Mouse (Mus musculus): ENCODE results near the gene Catsper4.
"Not testable (repeated sequence)": the region's sequence is repeated elsewhere in the genome, so short reads cannot be mapped to it uniquely, and the experiment has no call there.

The Catsper4 gene

DNA sequence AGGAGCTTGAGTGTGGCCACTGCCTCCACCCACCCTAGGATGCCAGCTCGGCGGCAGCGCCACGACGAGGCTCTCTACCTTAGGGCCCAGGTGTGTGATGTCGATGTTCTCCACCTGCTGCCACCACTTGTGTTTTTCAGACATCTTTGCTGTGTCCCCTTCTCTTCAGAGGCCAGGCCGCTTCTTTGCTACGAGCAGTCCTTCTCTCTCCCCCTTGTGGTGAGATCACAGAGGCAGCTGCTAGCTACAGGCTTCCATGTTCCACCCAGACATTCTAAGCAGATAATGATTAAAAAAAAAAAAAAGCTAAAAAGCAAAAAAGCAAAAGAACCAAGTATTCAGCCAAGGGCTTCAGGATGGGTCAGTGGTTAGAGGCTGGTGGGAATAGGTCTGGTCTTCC lies at the start of gene Catsper4:
Gene Catsper4, minus strand, starts transcription at position 190 of the 400 bp plus-strand sequence.
- no peak for DNase-seq (ENCODE audit: low spot score in 2 of 2)

DNA sequence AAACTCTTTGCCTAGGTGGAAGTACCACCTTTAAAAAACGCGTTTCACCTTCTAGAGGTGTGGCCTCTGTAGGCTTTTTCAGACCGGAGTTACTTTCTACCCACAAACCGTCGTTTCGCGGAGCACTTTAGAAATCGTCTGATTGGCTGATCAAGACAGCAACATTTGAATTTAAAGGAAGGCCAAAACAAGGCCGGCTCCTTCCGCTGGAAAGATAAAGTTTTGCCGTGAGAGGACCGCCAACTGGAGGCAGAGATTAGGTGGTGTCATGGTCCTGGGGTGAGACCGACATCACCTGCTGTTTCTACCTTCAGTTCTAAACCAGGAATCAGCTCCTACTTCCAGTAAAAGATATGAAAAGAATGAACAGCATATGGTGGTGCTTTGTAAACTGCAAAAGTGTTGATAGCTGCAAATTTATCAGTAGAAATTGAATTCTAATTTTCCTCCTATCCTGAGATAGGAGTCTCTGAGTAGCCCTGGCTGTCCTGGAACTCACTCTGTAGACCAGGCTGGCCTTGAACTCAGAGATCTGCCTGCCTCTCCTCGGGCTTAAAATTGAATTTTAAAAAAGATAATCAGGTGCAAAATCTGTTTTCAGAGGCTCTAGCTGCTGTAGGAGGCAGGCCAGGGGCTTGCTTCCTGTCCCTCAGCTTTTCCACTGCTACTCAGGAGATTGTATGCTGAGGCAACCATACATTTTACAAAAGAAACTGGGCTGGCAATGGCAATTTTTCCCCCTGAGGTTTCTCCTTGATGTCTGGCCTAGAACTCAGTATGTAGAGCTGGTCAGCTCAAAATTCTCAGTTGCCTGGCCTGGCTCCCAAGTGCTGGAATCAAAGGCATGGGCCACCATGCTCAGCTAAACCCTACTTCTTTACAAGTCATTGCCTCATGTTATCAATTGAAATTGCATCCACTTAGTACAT lies 46.5 kb upstream of the Catsper4 start:
- DNase-seq (ENCODE audit: low spot score in 2 of 2), result no peak

DNA sequence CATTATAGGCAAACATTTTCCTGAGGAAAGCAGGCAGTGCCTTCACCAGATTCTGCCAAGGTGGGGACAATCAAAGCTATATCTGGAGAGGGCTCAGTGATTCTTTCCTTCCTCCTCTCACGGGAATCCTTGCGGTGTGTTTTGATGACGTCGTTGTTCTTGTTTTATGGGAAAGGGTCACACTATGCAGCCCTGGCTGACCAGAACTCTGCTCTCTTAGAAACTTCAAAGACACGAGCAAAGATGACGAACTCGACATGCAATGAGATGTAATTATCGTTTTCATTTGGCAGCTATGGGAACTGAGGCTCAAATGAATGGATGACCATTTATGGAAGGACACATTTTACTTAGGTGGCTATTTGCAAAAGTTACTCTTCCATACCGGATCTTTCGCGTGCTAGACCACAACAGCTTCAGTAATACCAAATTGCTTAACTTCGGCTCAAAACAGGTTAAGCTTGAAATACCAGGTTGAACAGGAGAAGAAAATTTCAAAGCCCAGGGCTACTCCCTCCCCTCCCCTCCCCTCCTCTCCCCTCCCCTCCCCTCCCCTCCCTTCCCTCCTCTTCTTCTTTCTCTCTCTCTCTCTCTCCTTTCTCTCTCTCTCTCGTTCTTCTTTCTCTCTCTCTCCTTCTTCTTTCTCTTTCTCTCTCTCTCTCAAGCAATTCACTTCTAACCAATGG lies 45.7 kb upstream of the Catsper4 start:
- DNase-seq (ENCODE audit: low spot score in 2 of 2), result no peak

DNA sequence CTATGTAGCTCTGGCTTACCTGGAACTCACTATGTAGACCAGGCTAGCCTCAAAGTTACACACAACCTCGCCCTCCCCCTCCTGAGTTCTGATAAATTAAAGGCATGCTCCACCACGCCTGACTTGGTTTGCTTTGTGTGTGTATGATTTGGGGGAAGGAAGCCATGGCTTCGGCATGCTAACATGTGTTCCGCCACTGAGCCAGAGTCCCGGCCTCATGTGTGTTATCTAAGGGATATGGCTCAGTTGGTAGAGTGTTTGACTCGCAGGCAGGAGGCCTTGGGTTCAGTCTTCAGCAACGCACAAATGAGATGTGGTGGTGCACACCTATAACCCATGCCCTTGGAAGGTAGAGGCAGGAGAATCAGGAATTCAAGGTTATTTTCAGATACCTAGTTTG lies 44.8 kb upstream of the Catsper4 start:
- no peak for DNase-seq (ENCODE audit: low spot score in 2 of 2)

DNA sequence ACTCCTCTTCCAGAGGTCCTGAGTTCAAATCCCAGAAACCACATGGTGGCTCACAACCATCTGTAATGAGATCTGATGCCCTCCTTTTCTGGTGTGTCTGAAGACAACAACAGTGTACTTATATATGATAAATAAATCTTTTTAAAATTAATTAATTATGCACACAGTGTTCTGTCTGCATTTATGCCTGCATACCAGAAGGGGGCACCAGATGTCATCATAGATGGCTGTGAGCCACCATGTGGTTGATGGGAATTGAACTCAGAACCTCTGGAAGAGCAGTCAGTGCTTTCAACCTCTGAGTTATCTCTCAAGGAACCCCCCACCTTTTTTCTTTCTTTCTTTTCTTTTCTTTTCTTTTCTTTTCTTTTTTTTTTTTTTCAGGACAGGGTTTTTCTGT lies 42.4 kb upstream of the Catsper4 start:
- not testable (repeated sequence) for DNase-seq (ENCODE audit: low spot score in 2 of 2)

DNA sequence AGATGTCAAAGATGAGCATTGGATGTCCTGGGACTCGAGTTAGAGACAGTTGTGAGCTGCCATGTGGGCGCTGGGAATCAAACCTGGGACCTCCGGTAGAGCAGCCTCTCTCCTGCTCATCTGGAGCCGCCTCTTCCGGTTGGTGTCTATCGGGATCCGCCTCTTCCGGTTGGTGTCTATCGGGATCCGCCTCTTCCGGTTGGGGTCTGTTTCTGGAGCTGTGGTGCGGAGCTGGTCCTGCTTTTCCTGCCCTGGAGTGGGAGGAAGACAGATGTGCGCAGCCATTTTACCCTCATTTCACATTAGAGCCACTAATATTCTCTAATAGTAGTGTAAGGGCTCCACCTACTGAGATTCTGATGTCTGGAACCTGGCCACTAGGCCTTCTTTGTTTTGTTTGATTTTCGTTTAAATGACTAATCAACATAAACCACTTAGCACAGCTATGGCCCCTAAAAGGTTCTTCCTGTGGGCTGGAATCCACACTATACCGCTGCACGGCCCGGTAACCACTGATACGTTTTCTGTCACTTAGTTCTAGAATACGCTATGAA lies 41.0 kb upstream of the Catsper4 start:
- no peak for DNase-seq (ENCODE audit: low spot score in 2 of 2)

DNA sequence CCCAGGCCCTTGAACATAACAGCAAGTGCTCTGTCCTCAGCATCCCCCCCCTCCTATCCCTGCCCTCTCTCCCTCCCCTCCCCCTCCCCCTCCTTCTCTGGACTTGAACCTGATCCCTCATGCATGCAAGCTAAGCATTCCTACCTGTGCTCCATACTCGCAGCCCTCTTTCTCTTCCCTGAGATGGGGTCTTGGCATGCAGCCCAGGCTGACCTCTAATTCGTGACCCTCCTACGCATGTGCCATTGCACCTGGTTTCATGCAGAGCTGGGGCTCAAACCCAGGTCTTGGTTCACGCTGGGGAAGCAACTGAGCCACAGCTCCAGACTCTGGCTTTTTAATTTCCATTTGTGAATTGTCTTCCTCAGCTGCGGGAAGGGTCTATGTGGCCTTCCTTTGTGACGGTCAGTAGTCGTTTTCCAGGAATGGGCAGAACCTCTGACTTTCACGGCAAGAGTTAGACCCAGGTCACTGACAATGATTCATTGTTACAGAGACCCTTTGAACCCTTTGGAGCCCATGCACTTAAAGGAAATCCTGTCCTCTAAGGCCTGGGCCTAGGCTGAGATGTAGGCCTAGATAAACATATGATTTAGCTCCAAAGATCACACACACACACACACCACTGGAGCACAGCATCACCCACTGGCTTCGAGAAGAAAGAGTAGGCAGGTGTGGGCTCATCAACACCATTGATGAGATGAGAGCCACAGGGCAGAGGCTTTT lies 38.8 kb upstream of the Catsper4 start:
- DNase-seq (ENCODE audit: low spot score in 2 of 2), result no peak

DNA sequence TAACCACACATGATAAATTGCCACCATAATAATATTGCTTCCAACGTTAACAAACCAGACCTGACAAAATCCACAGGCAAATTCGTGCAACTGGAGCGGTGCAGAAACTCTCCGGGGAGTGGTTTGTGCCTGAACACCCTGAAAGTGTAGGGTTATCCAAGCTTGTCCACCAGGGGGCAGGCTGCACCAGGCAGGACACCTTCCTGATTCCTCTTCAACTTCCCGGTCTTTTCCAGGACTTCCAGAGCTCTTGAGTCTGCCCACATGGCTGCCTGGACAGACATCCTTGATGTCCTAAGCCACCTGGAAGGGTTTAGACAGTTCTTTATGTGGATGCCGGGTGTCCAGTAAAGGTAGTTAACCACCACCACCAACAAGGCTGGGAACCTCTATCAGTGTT lies 36.0 kb upstream of the Catsper4 start:
- peak; percentile 46 to 67 for DNase-seq (ENCODE audit: low spot score in 2 of 2)

DNA sequence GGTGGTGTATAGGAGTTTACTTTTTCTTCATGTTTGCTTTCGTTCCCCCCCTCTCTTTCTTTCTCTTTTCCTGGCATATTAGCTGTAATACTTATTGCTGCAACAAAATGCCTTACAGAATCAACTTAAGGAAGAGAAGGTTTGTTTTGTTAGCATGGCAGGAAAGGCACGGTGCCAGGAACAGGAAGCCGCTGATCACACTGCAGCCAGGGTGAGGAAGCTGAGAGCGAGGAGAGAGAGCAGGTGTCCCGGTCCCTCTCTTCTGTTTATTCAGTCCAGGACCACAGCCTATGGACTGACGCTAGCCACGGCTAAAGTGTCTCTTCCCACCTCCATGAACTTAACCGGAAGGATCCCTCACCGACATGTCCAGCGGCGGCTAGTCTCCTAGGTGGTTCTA lies 31.2 kb upstream of the Catsper4 start:
- no peak for DNase-seq (ENCODE audit: low spot score in 2 of 2)

DNA sequence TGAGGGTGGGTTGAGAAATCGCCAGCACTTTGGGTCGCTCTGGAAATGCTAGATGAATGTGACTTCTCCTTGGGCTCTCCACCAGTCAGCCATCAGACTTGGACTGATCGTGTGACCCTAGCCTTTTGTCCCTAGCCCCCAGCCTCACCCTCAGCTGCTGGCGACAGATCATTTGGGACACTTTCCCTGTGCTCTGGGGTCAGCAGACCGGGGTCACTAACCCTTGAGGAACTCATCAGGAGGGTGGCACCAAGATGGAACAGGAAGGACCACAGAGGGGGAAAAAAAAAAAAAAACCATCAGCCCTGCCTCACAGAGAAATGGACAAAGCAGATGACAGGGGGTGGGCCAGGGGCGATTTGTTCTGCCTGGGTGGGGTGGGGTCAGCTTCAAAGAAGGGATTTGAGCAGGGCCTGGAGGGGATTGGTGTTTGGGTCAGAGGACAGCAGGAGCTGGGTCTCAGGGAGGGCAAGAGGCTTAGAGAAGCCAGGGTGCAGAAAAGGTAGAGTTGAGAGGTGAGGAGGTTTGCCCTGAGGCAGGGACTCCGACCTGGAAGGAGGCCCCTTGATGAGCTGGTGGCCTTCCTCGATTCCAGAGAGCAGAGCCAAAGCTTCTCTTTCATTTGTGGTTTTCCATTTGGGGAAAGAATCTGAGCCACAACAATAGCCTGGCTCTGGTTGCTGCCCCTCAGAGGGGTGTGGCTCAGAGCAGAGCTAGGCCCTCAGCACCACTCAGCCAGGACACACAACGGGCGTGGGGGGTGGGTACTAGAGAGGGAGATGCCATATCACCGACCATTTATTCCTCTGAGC lies 30.2 kb upstream of the Catsper4 start:
- no peak for DNase-seq (ENCODE audit: low spot score in 2 of 2)

DNA sequence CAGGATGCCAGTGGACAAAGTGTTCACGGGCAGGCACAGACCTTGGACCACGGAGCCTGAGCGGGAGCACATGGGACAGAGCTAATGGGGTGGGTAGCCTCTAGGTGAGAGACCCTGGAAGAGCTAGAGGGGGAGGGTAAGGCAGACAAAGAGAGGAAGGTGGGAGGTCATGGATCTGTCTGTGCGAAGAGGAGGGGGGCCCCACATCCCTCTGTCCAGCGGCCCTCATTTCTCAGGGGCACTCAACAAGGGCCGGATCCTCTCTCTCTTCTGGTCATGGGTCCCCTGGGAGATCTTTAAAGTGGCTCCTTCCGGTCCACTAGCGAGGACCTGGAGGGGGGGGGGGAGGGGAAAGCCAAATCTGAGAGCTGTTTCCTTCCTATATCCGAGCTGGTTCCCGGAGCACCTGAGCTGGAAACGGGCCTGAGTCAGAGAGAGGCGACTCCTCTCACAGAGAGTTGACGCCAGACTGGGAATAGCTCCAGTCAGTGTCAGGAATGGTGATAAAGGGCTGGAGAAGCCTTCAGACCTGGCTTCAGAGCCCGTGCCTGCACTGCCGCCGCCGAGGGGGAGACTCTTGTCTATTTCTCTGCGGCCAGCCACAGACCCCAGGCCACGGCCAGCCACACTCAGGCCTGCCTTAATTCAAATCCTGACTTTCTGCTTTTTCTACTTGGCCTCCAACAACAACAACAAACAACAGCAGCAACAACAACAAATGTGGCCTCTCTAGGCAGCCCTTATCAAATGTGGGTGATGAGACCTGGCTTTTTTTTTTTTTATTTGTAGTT lies 29.4 kb upstream of the Catsper4 start:
- no peak for DNase-seq (ENCODE audit: low spot score in 2 of 2)

DNA sequence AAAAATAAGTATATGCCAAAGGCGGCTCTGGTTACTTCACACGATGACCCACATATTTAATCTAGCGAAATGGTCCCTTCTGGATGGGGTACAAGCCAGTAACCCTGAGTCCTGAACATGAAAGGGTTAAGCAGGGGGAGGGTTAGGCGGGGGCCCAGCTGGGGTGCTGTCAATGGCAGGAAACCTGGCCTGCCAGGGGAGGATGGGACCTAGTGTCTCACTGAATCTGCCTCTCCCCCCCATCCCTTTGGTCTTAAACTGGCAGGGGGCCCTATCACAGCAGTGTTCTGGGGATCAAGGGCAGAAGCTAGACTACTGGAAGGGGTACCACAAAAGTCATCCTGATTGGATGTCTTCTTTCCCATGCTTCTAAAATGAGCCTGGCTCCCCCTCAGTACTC lies 28.7 kb upstream of the Catsper4 start:
- DNase-seq (ENCODE audit: low spot score in 2 of 2), result no peak

DNA sequence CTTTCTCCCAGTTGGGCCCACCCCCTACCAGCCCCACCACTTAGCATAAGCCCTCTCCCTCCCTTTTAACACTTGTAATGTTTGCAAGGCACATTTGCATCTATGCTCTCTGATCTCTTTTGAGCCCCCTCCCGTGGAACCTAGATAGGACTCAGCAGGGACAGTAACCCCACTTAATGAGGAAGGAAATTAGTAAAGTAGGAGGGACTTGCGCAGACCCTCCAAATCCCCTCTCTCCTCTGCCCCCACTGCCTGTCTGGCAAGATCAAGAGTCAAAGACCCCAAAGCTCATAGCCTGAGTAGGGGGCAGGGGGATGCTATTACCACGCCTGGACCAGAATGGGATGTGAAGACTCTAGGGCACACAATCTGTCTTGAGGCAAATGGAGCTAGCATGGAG lies 27.7 kb upstream of the Catsper4 start:
- DNase-seq (ENCODE audit: low spot score in 2 of 2), result no peak

DNA sequence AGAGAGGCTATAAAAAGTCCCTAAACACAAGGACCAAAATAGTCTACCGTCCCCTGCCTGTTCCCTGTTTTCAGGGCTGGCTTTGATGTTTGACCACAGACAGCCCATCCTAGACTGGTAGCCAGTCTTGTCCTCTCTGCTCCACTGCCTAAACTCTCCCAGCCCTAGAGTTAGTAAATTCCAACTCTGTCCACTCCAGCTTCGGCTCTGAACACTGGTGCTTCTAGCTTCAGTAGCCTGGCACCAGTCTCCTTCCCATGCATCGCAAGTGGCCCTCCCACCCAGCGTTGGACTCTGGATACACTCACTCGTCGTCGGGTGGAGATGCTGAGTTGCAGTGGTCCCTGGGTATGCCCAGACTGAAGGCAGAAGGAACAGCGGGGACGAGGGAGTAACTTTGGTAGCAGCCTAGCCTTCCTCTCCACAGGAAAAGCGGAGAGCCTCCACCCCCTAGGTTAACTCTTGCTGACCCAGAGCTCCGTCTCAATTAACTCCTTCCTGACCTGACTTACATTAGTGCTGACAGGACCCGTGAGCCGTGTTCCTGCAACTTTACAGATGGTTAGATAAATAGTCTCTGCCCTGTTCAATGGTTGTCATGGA lies 26.6 kb upstream of the Catsper4 start, which contains the start of gene Grrp1:
Gene Grrp1, minus strand, starts transcription at position 385 of the 603 bp plus-strand sequence.
- DNase-seq (ENCODE audit: low spot score in 2 of 2), result no peak

DNA sequence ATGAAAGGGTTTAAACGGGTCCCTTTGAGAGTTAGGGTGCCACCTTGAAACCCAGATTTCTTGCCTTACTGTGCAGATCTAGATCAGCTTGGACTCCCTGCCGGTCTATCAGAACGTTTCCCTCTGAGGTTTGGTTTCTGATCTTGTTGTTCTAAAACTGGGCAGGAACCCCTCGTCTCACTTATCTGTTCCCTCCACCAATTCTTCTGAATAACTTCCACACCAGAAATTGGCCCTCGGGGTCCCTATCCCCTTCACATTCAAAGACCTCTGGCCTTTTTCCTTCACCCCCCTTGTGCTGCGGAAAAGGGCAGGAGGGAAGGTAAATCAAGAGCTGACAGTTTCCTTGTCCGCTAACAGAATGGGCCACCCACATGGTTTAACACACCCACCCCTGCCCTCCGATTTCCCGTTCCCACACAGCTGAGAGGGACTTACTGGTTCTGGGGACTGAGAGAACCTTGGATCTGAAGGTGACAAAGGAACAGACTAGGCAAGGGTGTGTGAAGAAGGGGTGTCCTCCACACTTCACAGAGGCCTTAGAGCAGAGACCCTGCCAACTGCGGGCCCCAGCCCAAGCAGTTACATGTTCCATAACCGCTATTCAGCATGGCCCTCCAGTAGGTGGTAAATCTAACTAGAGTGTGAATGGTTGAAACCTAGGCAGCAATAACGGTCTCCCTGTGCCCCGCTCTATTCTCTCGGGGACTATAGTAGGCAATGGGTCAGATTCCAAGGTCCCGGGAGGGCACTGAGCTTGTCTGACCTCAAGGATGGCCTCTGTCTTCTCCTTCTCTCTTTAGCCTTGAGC lies 25.9 kb upstream of the Catsper4 start:
- DNase-seq (ENCODE audit: low spot score in 2 of 2), result no peak

DNA sequence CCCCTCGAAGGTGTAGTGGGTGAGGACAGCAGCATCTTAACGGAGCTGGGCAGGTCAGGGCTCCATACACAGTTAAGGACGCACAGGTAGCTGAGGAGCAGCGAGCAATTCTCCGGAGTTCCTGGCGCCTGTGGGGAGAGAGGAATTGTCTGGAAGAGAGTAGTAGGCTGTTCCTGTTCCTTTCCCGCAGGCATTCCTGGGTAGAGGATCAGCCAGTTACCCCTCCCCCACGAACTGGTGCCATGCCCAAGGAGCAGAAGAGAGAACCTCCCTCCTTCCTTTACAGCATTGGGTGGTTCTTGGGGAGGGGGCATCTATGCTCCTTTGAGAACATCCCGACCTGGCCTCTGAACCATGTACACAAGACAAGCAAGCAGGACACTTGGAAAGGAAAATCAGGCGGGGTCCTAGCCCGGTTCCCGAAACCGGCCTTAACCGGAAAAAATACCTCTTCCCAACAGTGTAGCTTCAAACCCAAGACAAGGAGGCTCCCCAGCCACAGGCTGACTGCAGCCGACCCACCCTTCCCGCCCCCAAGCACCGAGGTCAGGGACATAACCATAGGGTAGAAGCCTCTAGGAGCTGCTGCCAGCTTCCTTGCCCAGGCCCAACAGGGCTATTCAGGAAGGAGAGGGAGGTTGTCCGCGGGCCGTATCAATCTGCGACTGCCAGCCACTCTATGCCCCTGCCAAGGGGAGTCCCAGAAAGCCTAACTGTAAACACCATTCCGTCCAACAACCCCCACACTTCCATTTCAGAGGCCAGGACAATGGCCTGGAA lies 25.1 kb upstream of the Catsper4 start:
- no peak for DNase-seq (ENCODE audit: low spot score in 2 of 2)

DNA sequence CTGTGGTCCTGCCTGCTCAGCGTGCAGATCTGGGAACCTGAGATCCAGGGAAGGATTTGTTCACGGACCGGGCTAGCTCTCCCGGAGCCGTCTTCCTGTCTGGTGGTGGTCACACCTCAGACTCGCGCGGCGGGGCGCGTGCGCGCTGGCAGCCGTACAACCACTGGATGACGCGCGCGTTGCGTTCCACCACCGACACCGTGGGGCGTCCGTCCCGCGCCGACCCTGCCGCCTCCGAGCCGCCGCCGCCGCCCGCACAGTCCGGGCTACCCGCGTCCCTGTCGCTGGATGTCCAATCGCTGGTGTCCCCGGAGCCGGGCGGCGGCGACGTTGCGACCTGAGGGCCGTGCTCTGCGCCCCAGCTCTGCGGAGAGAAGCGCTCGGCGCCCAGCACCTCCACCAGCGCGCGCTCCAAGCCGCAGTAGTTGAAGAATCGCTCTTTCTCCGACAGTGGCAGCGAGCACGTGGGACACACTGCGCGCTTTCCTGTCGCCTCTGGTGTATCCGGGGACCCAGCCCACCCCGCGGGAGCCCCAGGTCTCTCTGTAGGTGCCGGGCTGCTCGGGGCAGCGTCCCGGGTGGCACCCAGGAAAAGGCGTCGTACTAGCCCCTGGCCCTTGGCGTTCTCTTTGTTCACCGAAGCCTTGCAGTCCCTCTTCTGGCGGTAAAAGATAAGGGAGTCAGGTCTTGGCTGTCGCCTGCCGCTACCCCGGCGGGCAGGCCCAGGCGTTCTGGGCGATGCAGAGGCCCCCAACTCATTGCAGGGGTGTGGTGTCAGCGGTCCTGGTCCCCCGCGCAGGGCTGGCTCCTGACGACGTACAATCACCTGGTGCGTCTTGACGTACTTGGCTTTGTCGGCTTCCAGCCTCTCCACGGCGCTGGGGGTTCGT lies 24.3 kb upstream of the Catsper4 start:
- peak; percentile 42 to 52 for DNase-seq (ENCODE audit: low spot score in 2 of 2)
